Mouse (Mus musculus) MEL (cell line): ENCODE results near the gene Tmem164. TPM values are rescaled to one million over a fixed set of nuclear protein-coding genes. Genes with fewer than 3 reads are reported as not detected.

Source experiments
- DNase-seq: peaks from one replicate; pipeline ENCODE4 v3.0.0; 2011; ENCODE audit warnings: low read depth, low spot score
- H3K27ac ChIP-seq: 2 replicates; pipeline ENCODE4 v1.5.1; 2012; ENCODE audit warnings: low read depth, mild to moderate bottlenecking, control low read depth, low read length, moderate library complexity; ENCODE audit not compliant: control insufficient read depth
- H3K27me3 ChIP-seq, 2 experiments: fragments of 150-350 bp in 1 of 2; sonication (generic) in 1 of 2; 2 replicates each; pipeline ENCODE4 v1.6.1; 2012; ENCODE audit warnings: low read length in 2 of 2, mild to moderate bottlenecking in 2 of 2, improper control_type of control experiment in 1 of 2, moderate library complexity in 1 of 2; ENCODE audit not compliant: insufficient read depth in 2 of 2, control insufficient read depth in 1 of 2
- H3K36me3 ChIP-seq, 2 experiments: 2 replicates each; pipeline ENCODE4 v1.6.1; 2012 to 2014; ENCODE audit warnings: low read length in 2 of 2, improper control_type of control experiment in 1 of 2, inconsistent platforms in 1 of 2, mild to moderate bottlenecking in 1 of 2; ENCODE audit not compliant: insufficient read depth in 2 of 2, control insufficient read depth in 1 of 2
- H3K4me1 ChIP-seq, 2 experiments: fragments of 150-350 bp in 1 of 2; sonication (generic) in 1 of 2; 2 replicates each; pipeline ENCODE4 v1.6.1; 2012; ENCODE audit warnings: low read length in 2 of 2, improper control_type of control experiment in 1 of 2, mild to moderate bottlenecking in 1 of 2; ENCODE audit not compliant: insufficient read depth in 2 of 2, control insufficient read depth in 1 of 2
- H3K4me3 ChIP-seq, 2 experiments: fragments of 150-350 bp in 1 of 2; sonication (generic) in 1 of 2; 2 replicates each; pipeline ENCODE4 v1.5.1; 2012; ENCODE audit warnings: low read depth in 2 of 2, low read length in 2 of 2, mild to moderate bottlenecking in 2 of 2, moderate library complexity in 2 of 2, control low read depth in 1 of 2, improper control_type of control experiment in 1 of 2; ENCODE audit not compliant: control insufficient read depth in 1 of 2, insufficient read depth in 1 of 2
- H3K79me2 ChIP-seq: 2 replicates; pipeline ENCODE4 v1.6.1; 2012; ENCODE audit warnings: mild to moderate bottlenecking, low read length, moderate library complexity; ENCODE audit not compliant: control insufficient read depth, poor library complexity, insufficient read depth
- H3K9ac ChIP-seq: 2 replicates; pipeline ENCODE4 v1.6.1; 2012; ENCODE audit warnings: low read depth, mild to moderate bottlenecking, control low read depth, low read length, moderate library complexity; ENCODE audit not compliant: control insufficient read depth, poor library complexity, severe bottlenecking
- H3K9me3 ChIP-seq: fragments of 150-350 bp; sonication (generic); replicated peaks from 2 replicates; pipeline ENCODE4 v1.6.1; 2012; ENCODE audit warnings: mild to moderate bottlenecking, low read length, improper control_type of control experiment, moderate library complexity; ENCODE audit not compliant: insufficient read depth
- BHLHE40 ChIP-seq: IDR thresholded peaks from 2 replicates; pipeline ENCODE4 v1.6.1; 2012; ENCODE audit warnings: low read depth, mild to moderate bottlenecking, inconsistent platforms, low read length, improper control_type of control experiment, borderline replicate concordance
- CHD1 ChIP-seq: IDR thresholded peaks from 2 replicates; pipeline ENCODE4 v1.6.1; 2012; ENCODE audit warnings: low read depth, mild to moderate bottlenecking, inconsistent platforms, low read length, improper control_type of control experiment
- CTCF ChIP-seq, 3 experiments: IDR thresholded peaks in 2 of 3; conservative IDR thresholded peaks in 1 of 3; 2 replicates each; pipeline ENCODE4 v1.5.1; 2011 to 2012; ENCODE audit warnings: low read length in 3 of 3, low read depth in 2 of 3, mild to moderate bottlenecking in 2 of 3, improper control_type of control experiment in 1 of 3, inconsistent platforms in 1 of 3, mixed read lengths in 1 of 3, moderate library complexity in 1 of 3; ENCODE audit not compliant: control insufficient read depth in 1 of 3, insufficient read depth in 1 of 3, poor library complexity in 1 of 3, severe bottlenecking in 1 of 3
- E2F4 ChIP-seq: IDR thresholded peaks from 2 replicates; pipeline ENCODE4 v1.6.1; 2011; ENCODE audit warnings: low read depth, low read length, improper control_type of control experiment, borderline replicate concordance
- ELF1 ChIP-seq: IDR thresholded peaks from 2 replicates; pipeline ENCODE4 v1.6.1; 2014; ENCODE audit warnings: low read depth, mild to moderate bottlenecking, inconsistent platforms, low read length, improper control_type of control experiment, moderate library complexity
- EP300 ChIP-seq, 2 experiments: IDR thresholded peaks; 2 replicates each; pipeline ENCODE4 v1.6.1; 2011; ENCODE audit warnings: improper control_type of control experiment in 2 of 2, low read length in 2 of 2, low read depth in 1 of 2, mild to moderate bottlenecking in 1 of 2
- KAT2A ChIP-seq: conservative IDR thresholded peaks from 2 replicates; pipeline ENCODE4 v1.6.1; 2012; ENCODE audit warnings: low read depth, low read length, improper control_type of control experiment, inconsistent platforms
- MAX ChIP-seq: IDR thresholded peaks from 2 replicates; pipeline ENCODE4 v1.6.1; 2011; ENCODE audit warnings: low read length, improper control_type of control experiment
- MAZ ChIP-seq: IDR thresholded peaks from 2 replicates; pipeline ENCODE4 v1.6.1; 2012; ENCODE audit warnings: low read depth, mild to moderate bottlenecking, inconsistent platforms, low read length, improper control_type of control experiment
- MEF2A ChIP-seq: IDR thresholded peaks from 2 replicates; pipeline ENCODE4 v1.6.1; 2014; ENCODE audit warnings: low read depth, mild to moderate bottlenecking, inconsistent platforms, low read length, improper control_type of control experiment; ENCODE audit not compliant: poor library complexity, insufficient replicate concordance, severe bottlenecking; ENCODE audit errors: extremely low read depth
- MYB ChIP-seq: IDR thresholded peaks from 2 replicates; pipeline ENCODE4 v1.6.1; 2011; ENCODE audit warnings: mild to moderate bottlenecking, low read depth, low read length, improper control_type of control experiment
- NRF1 ChIP-seq: IDR thresholded peaks from 2 replicates; pipeline ENCODE4 v1.6.1; 2014; ENCODE audit warnings: low read depth, mild to moderate bottlenecking, inconsistent platforms, low read length, improper control_type of control experiment, moderate library complexity; ENCODE audit not compliant: poor library complexity, insufficient read depth, severe bottlenecking
- RAD21 ChIP-seq: IDR thresholded peaks from 2 replicates; pipeline ENCODE4 v1.6.1; 2011; ENCODE audit warnings: mild to moderate bottlenecking, low read depth, low read length, improper control_type of control experiment
- SIN3A ChIP-seq: IDR thresholded peaks from 2 replicates; pipeline ENCODE4 v1.6.1; 2012; ENCODE audit warnings: low read length, improper control_type of control experiment, inconsistent platforms
- SMC3 ChIP-seq: IDR thresholded peaks from 2 replicates; pipeline ENCODE4 v1.6.1; 2011; ENCODE audit warnings: low read depth, low read length, improper control_type of control experiment
- TCF12 ChIP-seq: IDR thresholded peaks from 2 replicates; pipeline ENCODE4 v1.6.1; 2014; ENCODE audit warnings: low read depth, mild to moderate bottlenecking, inconsistent platforms, low read length, improper control_type of control experiment, moderate library complexity
- UBTF ChIP-seq: IDR thresholded peaks from 2 replicates; pipeline ENCODE4 v1.6.1; 2012; ENCODE audit warnings: low read depth, mild to moderate bottlenecking, inconsistent platforms, low read length, improper control_type of control experiment, moderate library complexity, borderline replicate concordance; ENCODE audit not compliant: insufficient read depth
- USF1 ChIP-seq: IDR thresholded peaks from 2 replicates; pipeline ENCODE4 v1.6.1; 2014; ENCODE audit warnings: low read depth, mild to moderate bottlenecking, inconsistent platforms, low read length, improper control_type of control experiment, moderate library complexity
- ZC3H11A ChIP-seq: IDR thresholded peaks from 2 replicates; pipeline ENCODE4 v1.6.1; 2012; ENCODE audit warnings: low read depth, mild to moderate bottlenecking, inconsistent platforms, low read length, improper control_type of control experiment
- ZMIZ1 ChIP-seq: IDR thresholded peaks from 2 replicates; pipeline ENCODE4 v1.6.1; 2012; ENCODE audit warnings: low read depth, mild to moderate bottlenecking, inconsistent platforms, low read length, improper control_type of control experiment, moderate library complexity
- ZNF384 ChIP-seq: IDR thresholded peaks from 2 replicates; pipeline ENCODE4 v1.6.1; 2012; ENCODE audit warnings: low read depth, mild to moderate bottlenecking, inconsistent platforms, low read length, improper control_type of control experiment
- polyA plus RNA-seq, 2 experiments: library from polyadenylated mRNA; stranded (reverse) in 1 of 2; unstranded in 1 of 2; fragments of >175 nt in 1 of 2; fragments of >200 nt in 1 of 2; gene quantifications; 2 replicates each; pipeline versions ENCODE4 v1.2.1 to v1.2.4; 2012; ENCODE audit warnings: low replicate concordance in 2 of 2, low read depth in 1 of 2; ENCODE audit not compliant: insufficient read length in 2 of 2, insufficient read depth in 1 of 2, missing spikeins in 1 of 2
- total RNA-seq: library from RNA; depleted of rRNA; stranded (reverse); fragments of 300-350 nt; gene quantifications from 2 replicates; pipeline ENCODE4 v1.2.3, GENCODE M21; 2012

Gene Tmem164
- total and polyA plus RNA-seq, 3 experiments: 34.3 to 92.4 (median 72.8) TPM

- no peaks in the 10 kb centered on the region for H3K4me1 ChIP-seq
Measured at GRCm38 (mm10) chrX:142808411-142808810, 127.2 kb downstream of the Tmem164 start.

GRCm38 (mm10) chrX:142813146-142813545 is 131.9 kb downstream of the Tmem164 start:
- peak; percentile 68 for DNase-seq
- H3K9me3 ChIP-seq: no peaks in the 10 kb centered on the region
- H3K27ac ChIP-seq: no peak overlapping the region
- no peaks in the 10 kb centered on the region for H3K27me3 ChIP-seq
- peak; percentile 46 to 73 (median 69) for TF ChIP-seq CTCF (IDR thresholded peaks at IDR 0.05 in 2 of 3, conservative IDR thresholded peaks at IDR 0.05 in 1 of 3; ENCODE audit: control insufficient read depth in 1 of 3, insufficient read depth in 1 of 3, low read depth in 2 of 3, low read length in 3 of 3, poor library complexity in 1 of 3, severe bottlenecking in 1 of 3)
- no peak for TF ChIP-seq EP300 (IDR thresholded peaks at IDR 0.05; ENCODE audit: low read depth in 1 of 2, low read length in 2 of 2)
- peak; percentile 23 for TF ChIP-seq RAD21
- peak; percentile 61 for TF ChIP-seq SMC3
- no peaks in the 10 kb centered on the region for H3K4me1 ChIP-seq
- H3K9ac ChIP-seq: no peak overlapping the region
- H3K4me3 ChIP-seq: no peak overlapping the region
- H3K79me2 ChIP-seq: 0 out of 2 replicates have a peak, but pooled peaks cover 1% of the 10 kb centered on the region
- peaks cover 0 to 12% of the 10 kb centered on the region in 2 experiments; a peak in 2 of 4 replicates for H3K36me3 ChIP-seq

More at GRCm38 (mm10) chrX:142808411-142808810, 127.2 kb downstream of the Tmem164 start:
- Histone ChIP-seq H3K4me3 (no peak overlapping the region), H3K27me3 (no peaks in the 10 kb centered on the region), H3K27ac (no peak overlapping the region), H3K9me3 (no peaks in the 10 kb centered on the region), H3K9ac (no peak overlapping the region), H3K36me3 (peaks cover 0 to 6% of the 10 kb centered on the region in 2 experiments; a peak in 3 of 4 replicates), H3K79me2 (0 out of 2 replicates have a peak, but pooled peaks cover 2% of the 10 kb centered on the region)
- peak; percentile 71 for DNase-seq
- TF ChIP-seq SMC3: peak; percentile 87
- no peak for TF ChIP-seq NRF1
- peak; percentile 87 for TF ChIP-seq RAD21
- peak; percentile 92 for TF ChIP-seq ZC3H11A
- no peak for TF ChIP-seq E2F4
- peak; percentile 40; the same call in 1 of the 2 replicates for TF ChIP-seq SIN3A
- TF ChIP-seq CTCF (IDR thresholded peaks at IDR 0.05 in 2 of 3, conservative IDR thresholded peaks at IDR 0.05 in 1 of 3; ENCODE audit: control insufficient read depth in 1 of 3, insufficient read depth in 1 of 3, low read depth in 2 of 3, low read length in 3 of 3, poor library complexity in 1 of 3, severe bottlenecking in 1 of 3): peak; percentile 50 to 86 (median 64)

- TF ChIP-seq MAZ (no peak), USF1 (no peak), BHLHE40 (no peak), KAT2A (no peak), SIN3A (no peak), ZNF384 (no peak), ZMIZ1 (no peak), ELF1 (no peak), MEF2A (no peak), ZC3H11A (peak; percentile 69), TCF12 (no peak), CTCF (IDR thresholded peaks at IDR 0.05 in 2 of 3, conservative IDR thresholded peaks at IDR 0.05 in 1 of 3; ENCODE audit: control insufficient read depth in 1 of 3, insufficient read depth in 1 of 3, low read depth in 2 of 3, low read length in 3 of 3, poor library complexity in 1 of 3, severe bottlenecking in 1 of 3) (peak; percentile 58 to 83 (median 81)), UBTF (no peak), SMC3 (peak; percentile 94), MYB (no peak), RAD21 (peak; percentile 76), MAX (no peak), CHD1 (no peak)
- Histone ChIP-seq H3K9me3 (no peaks in the 10 kb centered on the region), H3K79me2 (0 out of 2 replicates have a peak, but pooled peaks cover under 1% of the 10 kb centered on the region), H3K36me3 (peaks cover 0 to 8% of the 10 kb centered on the region in 2 experiments; a peak in 2 of 4 replicates), H3K4me3 (no peak overlapping the region), H3K27me3 (no peaks in the 10 kb centered on the region), H3K27ac (no peak overlapping the region), H3K9ac (no peak overlapping the region), H3K4me1 (no peaks in the 10 kb centered on the region)
- peak; percentile 65 for DNase-seq
Measured at GRCm38 (mm10) chrX:142818057-142818682, 137.0 kb downstream of the Tmem164 start.
